Mouse (Mus musculus): ENCODE results near the gene Rmnd5b. TPM values are rescaled to one million over a fixed set of nuclear protein-coding genes. Genes with fewer than 3 reads are reported as not detected.

Rmnd5b gene
- polyA plus RNA-seq, 1 experiment from 2014 or later = 47.8 TPM

DNA sequence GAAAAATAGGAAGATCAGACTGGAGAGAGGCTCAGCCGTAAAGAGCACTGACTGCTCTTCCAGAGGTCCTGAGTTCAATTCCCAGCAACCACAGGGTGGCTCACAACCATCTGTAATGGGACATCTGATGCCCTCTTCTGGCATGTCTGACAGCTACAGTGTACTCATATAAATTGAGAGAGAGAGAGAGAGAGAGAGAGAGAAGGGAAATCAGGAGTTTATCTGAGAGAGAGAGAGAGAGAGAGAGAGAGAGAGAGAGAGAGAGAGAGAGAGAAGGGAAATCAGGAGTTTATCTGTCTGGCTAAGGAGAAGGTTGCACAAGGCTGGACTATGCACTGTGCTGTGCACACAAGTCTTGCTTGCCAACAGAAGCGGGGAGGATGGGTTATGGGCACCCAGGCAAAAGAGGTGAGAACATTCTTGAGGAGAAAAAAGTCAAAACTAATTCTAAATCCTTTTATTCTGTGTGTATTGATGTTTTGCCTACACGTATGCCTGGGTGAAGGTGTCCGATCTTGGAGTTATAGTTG, 17.3 kb upstream of the Rmnd5b start:
- Histone ChIP-seq H3K27ac (ENCODE audit: low read depth, low read length) (no peak overlapping the region), H3K9me3 (ENCODE audit: control insufficient read depth, low read length) (no peaks in the 10 kb centered on the region), H3K4me3 (ENCODE audit: low read depth, low read length) (no peak overlapping the region), H3K4me1 (replicated peaks; ENCODE audit: control insufficient read depth, insufficient read depth, low read length) (peaks cover 7% of the 10 kb centered on the region), H3K4me2 (no peak overlapping the region), H3K36me3 (ENCODE audit: control insufficient read depth, insufficient read depth, low read length) (no peaks in the 10 kb centered on the region), H3K9ac (ENCODE audit: low read depth, low read length) (no peak overlapping the region), H3K27me3 (replicated peaks; ENCODE audit: control insufficient read depth, insufficient read depth, low read length) (peaks cover 16% of the 10 kb centered on the region)
- no peak for ATAC-seq (replicated peaks; ENCODE audit: low FRiP score)
- 89% methylated on average over 4 of the region's 4 CpGs for WGBS
- DNase-seq (ENCODE audit: low spot score) = no peak

GRCm38 (mm10) chr11:51650691-51651515, 15.2 kb upstream of the Rmnd5b start, which contains the start of the genes N4bp3 and D930048N14Rik:
TSS of gene N4bp3 (minus strand) at chr11:51650842.
TSS of gene D930048N14Rik (plus strand) at chr11:51650954.
- Histone ChIP-seq H3K4me3 (ENCODE audit: low read depth, low read length) (peak within 1 kb of the TSS; percentile 50), H3K9me3 (ENCODE audit: control insufficient read depth, low read length) (no peaks in the 10 kb centered on the region), H3K27me3 (replicated peaks; ENCODE audit: control insufficient read depth, insufficient read depth, low read length) (peaks cover 16% of the 10 kb centered on the region), H3K36me3 (ENCODE audit: control insufficient read depth, insufficient read depth, low read length) (no peaks in the 10 kb centered on the region), H3K4me1 (replicated peaks; ENCODE audit: control insufficient read depth, insufficient read depth, low read length) (peaks cover 13% of the 10 kb centered on the region), H3K9ac (ENCODE audit: low read depth, low read length) (peak within 1 kb of the TSS; percentile 11), H3K4me2 (peak within 1 kb of the TSS; percentile 91), H3K27ac (ENCODE audit: low read depth, low read length) (no peak within 1 kb of the TSS)
- 2% methylated on average over 69 of the region's 70 CpGs for WGBS
- ATAC-seq (replicated peaks; ENCODE audit: low FRiP score) (peak; percentile 72), DNase-seq (ENCODE audit: low spot score) (peak; percentile 80)

- H3K4me2 ChIP-seq = peak overlapping the region; percentile 91
- DNase-seq (ENCODE audit: low spot score) (no peak), ATAC-seq (replicated peaks; ENCODE audit: low FRiP score) (peak; percentile 24; the same call in 1 of the 2 replicates)
- WGBS = under 1% methylated on average over 30 of the region's 30 CpGs
- H3K27me3 ChIP-seq (replicated peaks; ENCODE audit: control insufficient read depth, insufficient read depth, low read length) = peaks cover 16% of the 10 kb centered on the region
- peak overlapping the region; percentile 11 for H3K9ac ChIP-seq (ENCODE audit: low read depth, low read length)
- peak overlapping the region; percentile 50 for H3K4me3 ChIP-seq (ENCODE audit: low read depth, low read length)
- H3K9me3 ChIP-seq (ENCODE audit: control insufficient read depth, low read length) = no peaks in the 10 kb centered on the region
- H3K36me3 ChIP-seq (ENCODE audit: control insufficient read depth, insufficient read depth, low read length) = peaks cover 3% of the 10 kb centered on the region; the same call in 1 of the 2 replicates
- peaks cover 13% of the 10 kb centered on the region for H3K4me1 ChIP-seq (replicated peaks; ENCODE audit: control insufficient read depth, insufficient read depth, low read length)
- H3K27ac ChIP-seq (ENCODE audit: low read depth, low read length) = no peak overlapping the region
These were observed 14.6 kb upstream of the Rmnd5b start for GRCm38 (mm10) chr11:51650261-51650660.

- Histone ChIP-seq H3K36me3 (ENCODE audit: control insufficient read depth, insufficient read depth, low read length) (peaks cover 3% of the 10 kb centered on the region; the same call in 1 of the 2 replicates), H3K4me3 (ENCODE audit: low read depth, low read length) (peak overlapping the region; percentile 50), H3K9me3 (ENCODE audit: control insufficient read depth, low read length) (no peaks in the 10 kb centered on the region), H3K27me3 (replicated peaks; ENCODE audit: control insufficient read depth, insufficient read depth, low read length) (peaks cover 16% of the 10 kb centered on the region), H3K4me1 (replicated peaks; ENCODE audit: control insufficient read depth, insufficient read depth, low read length) (peaks cover 13% of the 10 kb centered on the region), H3K9ac (ENCODE audit: low read depth, low read length) (peak overlapping the region; percentile 11; the same call in 1 of the 2 replicates), H3K27ac (ENCODE audit: low read depth, low read length) (no peak overlapping the region), H3K4me2 (peak overlapping the region; percentile 91)
- WGBS = 2% methylated on average over 7 of the region's 7 CpGs
- DNase-seq (ENCODE audit: low spot score) (peak; percentile 55), ATAC-seq (replicated peaks; ENCODE audit: low FRiP score) (peak; percentile 14; the same call in 1 of the 2 replicates)
These were observed 14.1 kb upstream of the Rmnd5b start for GRCm38 (mm10) chr11:51649889-51650199.

DNA sequence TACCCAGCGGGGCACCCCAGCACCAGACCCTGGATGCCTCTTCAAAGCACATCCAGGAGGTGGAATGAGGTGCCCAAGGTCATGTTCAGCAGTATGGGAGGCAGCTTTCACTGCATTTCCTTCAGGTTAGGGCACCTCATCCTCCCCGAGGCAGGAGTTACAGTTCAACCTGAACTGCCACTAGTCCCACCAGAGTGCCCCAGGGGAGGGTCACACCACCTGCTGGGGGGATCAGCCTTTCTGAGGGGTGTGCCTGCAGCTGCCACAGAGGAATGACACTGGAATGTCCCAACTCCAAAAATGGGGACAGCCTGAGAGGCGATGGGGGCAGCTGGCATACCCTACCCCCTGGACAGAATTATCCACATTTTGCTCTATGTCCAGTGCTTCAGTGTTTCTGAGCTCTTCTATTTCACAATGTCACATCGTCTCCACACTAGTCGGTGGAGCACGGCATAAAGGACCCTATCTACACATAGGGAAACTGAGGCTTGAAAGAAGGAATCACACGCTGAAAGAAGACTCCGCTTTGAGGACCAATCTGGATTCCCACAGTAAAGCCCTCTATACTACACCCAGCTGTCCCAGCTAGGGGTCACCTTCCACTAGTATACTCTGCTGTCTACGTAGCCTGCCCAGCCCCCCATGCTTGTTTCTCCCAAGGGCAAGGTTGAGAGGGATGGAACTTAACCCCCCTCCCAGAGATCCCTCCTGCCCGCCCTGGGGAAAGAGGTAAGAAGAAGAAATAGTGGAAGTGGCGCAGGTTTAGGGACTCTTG, 13.6 kb upstream of the Rmnd5b start:
- no peaks in the 10 kb centered on the region for H3K9me3 ChIP-seq (ENCODE audit: control insufficient read depth, low read length)
- ATAC-seq (replicated peaks; ENCODE audit: low FRiP score) (peak; percentile 21; the same call in 1 of the 2 replicates), DNase-seq (ENCODE audit: low spot score) (no peak)
- H3K9ac ChIP-seq (ENCODE audit: low read depth, low read length) = no peak overlapping the region
- H3K36me3 ChIP-seq (ENCODE audit: control insufficient read depth, insufficient read depth, low read length) = peaks cover 6% of the 10 kb centered on the region
- peaks cover 16% of the 10 kb centered on the region for H3K27me3 ChIP-seq (replicated peaks; ENCODE audit: control insufficient read depth, insufficient read depth, low read length)
- WGBS = 33% methylated on average over 11 of the region's 11 CpGs
- H3K4me2 ChIP-seq = peak overlapping the region; percentile 91
- peaks cover 13% of the 10 kb centered on the region for H3K4me1 ChIP-seq (replicated peaks; ENCODE audit: control insufficient read depth, insufficient read depth, low read length)
- H3K27ac ChIP-seq (ENCODE audit: low read depth, low read length) = no peak overlapping the region
- H3K4me3 ChIP-seq (ENCODE audit: low read depth, low read length) = peak overlapping the region; percentile 50

DNA sequence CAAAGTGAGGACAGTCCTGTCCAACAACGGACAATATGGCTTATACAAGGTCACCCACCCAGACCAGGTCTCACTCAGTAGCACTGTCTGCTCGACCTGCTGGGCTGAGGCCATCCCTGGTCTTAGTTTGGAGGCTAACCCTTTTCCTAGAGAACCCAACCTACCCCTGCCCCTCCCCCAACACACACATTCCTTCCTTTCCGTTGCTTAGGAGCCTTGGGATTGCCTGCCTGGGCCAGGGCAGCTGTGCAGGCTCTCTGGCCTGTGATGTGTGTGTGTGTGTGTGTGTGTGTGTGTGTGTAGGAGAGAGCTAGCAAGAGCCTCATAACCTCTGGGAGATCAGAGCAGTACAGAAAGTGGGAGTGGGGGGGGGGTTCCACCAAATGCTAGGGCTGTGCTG, 12.9 kb upstream of the Rmnd5b start:
- Histone ChIP-seq H3K9me3 (ENCODE audit: control insufficient read depth, low read length) (no peaks in the 10 kb centered on the region), H3K4me2 (peak overlapping the region; percentile 91; the same call in 1 of the 2 replicates), H3K27ac (ENCODE audit: low read depth, low read length) (no peak overlapping the region), H3K4me1 (replicated peaks; ENCODE audit: control insufficient read depth, insufficient read depth, low read length) (peaks cover 16% of the 10 kb centered on the region), H3K4me3 (ENCODE audit: low read depth, low read length) (no peak overlapping the region; the same call in 1 of the 2 replicates), H3K36me3 (ENCODE audit: control insufficient read depth, insufficient read depth, low read length) (peaks cover 6% of the 10 kb centered on the region), H3K27me3 (replicated peaks; ENCODE audit: control insufficient read depth, insufficient read depth, low read length) (peaks cover 19% of the 10 kb centered on the region), H3K9ac (ENCODE audit: low read depth, low read length) (no peak overlapping the region)
- ATAC-seq (replicated peaks; ENCODE audit: low FRiP score) (no peak), DNase-seq (ENCODE audit: low spot score) (no peak)
- 31% methylated on average over 3 of the region's 3 CpGs for WGBS

- Histone ChIP-seq H3K36me3 (ENCODE audit: control insufficient read depth, insufficient read depth, low read length) (peaks cover 6% of the 10 kb centered on the region), H3K9me3 (ENCODE audit: control insufficient read depth, low read length) (no peaks in the 10 kb centered on the region), H3K4me1 (replicated peaks; ENCODE audit: control insufficient read depth, insufficient read depth, low read length) (peaks cover 19% of the 10 kb centered on the region), H3K9ac (ENCODE audit: low read depth, low read length) (no peak overlapping the region), H3K4me2 (peak overlapping the region; percentile 26), H3K4me3 (ENCODE audit: low read depth, low read length) (no peak overlapping the region), H3K27ac (ENCODE audit: low read depth, low read length) (peak overlapping the region; percentile 70), H3K27me3 (replicated peaks; ENCODE audit: control insufficient read depth, insufficient read depth, low read length) (peaks cover 19% of the 10 kb centered on the region)
- no peak for DNase-seq (ENCODE audit: low spot score)
- no peak for ATAC-seq (replicated peaks; ENCODE audit: low FRiP score)
- WGBS = 52% methylated on average over 15 of the region's 15 CpGs
These were observed 11.3 kb upstream of the Rmnd5b start for GRCm38 (mm10) chr11:51646751-51647667.

DNA sequence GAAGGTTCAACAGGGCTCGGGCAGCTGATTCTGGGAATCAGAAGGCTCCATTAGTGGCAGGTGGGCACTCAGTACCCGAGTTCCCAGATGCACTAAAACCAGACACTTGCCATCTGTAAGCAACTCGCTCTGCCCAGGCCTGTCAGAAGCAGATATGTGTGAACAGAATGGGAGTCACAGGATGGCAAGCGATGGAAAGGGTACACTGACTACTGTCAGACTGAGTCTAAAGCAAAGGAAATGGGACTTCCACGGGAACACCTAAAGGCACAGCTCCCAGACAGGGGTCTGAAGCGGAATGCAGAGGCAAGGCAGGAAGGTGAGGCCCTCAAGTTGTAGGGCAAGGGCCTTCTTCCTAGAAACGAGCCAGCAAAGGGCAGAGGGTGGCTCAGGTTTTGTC, 10.5 kb upstream of the Rmnd5b start:
- peaks cover 19% of the 10 kb centered on the region for H3K4me1 ChIP-seq (replicated peaks; ENCODE audit: control insufficient read depth, insufficient read depth, low read length)
- peaks cover 19% of the 10 kb centered on the region for H3K27me3 ChIP-seq (replicated peaks; ENCODE audit: control insufficient read depth, insufficient read depth, low read length)
- DNase-seq (ENCODE audit: low spot score) (no peak), ATAC-seq (replicated peaks; ENCODE audit: low FRiP score) (no peak)
- H3K9me3 ChIP-seq (ENCODE audit: control insufficient read depth, low read length) = no peaks in the 10 kb centered on the region
- WGBS = 71% methylated on average over 7 of the region's 7 CpGs
- peaks cover 6% of the 10 kb centered on the region for H3K36me3 ChIP-seq (ENCODE audit: control insufficient read depth, insufficient read depth, low read length)
- H3K9ac ChIP-seq (ENCODE audit: low read depth, low read length) = no peak overlapping the region
- H3K27ac ChIP-seq (ENCODE audit: low read depth, low read length) = no peak overlapping the region
- no peak overlapping the region for H3K4me2 ChIP-seq
- no peak overlapping the region for H3K4me3 ChIP-seq (ENCODE audit: low read depth, low read length)
